Mouse (Mus musculus) heart, adult 2 months (tissue): Measurements from ENCODE around the gene Rreb1.
A peak's percentile ranks its signal among the peaks of the same experiment; 100 is the strongest.

Experiments used
- CTCF ChIP-seq: fragments of 200-600 bp; IDR thresholded peaks from 2 replicates; pipeline ENCODE4 v1.8.1; 2022; ENCODE audit warnings: antibody characterized with exemption, mild to moderate bottlenecking, moderate library complexity
- EP300 ChIP-seq: fragments of 200-500 bp; IDR thresholded peaks from 2 replicates; pipeline ENCODE4 v1.6.1; 2011; ENCODE audit warnings: low read depth, low read length, control low read depth; ENCODE audit not compliant: insufficient read depth
- POLR2A ChIP-seq: fragments of 200-500 bp; IDR thresholded peaks from 2 replicates; pipeline ENCODE4 v1.6.1; 2011; ENCODE audit warnings: mild to moderate bottlenecking, low read depth, low read length, control low read depth; ENCODE audit not compliant: insufficient read depth

- no peak for TF ChIP-seq POLR2A
- peak; percentile 44 for TF ChIP-seq CTCF
- no peak for TF ChIP-seq EP300
These were observed at the start of gene Rreb1 for GRCm38 (mm10) chr13:37778147-37778593.
